In the genomic region with DNA sequence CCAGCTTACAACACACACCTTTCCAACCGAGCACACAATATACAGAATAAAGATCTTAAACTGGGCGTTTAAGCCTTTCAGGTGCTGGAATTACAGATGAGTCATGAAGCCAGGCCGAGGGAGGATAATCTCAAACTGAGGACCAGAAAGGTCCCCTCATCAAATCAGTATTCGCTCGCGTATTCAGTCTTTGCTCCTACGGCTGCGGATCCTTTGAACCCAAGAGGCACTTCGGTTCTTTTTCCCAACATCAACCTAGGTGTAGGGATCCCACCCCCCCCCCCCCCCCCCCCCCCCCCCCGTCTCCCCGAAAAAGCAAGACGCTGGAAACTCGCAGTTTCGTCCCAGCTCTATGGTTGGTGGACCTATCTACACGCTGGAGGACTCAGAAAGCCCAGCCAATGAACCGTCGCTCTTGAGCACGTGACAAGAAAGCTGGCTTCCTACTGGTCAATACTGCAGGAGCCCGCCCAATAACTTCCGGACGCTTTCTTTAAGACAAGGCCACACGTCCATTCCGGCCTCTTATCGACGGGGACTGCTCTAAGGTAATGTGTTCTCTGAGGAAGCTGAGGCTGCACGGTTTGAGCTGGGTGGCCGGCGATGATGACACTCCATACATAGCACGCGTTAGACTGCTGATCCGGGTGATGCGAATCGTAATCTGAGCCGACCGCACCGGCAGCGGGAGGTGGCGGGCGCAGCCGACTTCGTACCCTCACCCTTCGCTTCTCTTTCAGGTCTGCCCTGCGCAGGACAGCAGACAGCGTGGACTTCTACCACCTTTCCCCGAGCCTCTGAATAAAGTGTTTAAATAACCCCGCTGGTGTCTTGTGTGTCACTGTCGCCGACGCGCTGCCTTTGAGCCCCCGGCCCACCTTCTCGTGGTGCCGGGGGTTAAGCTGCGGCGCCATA, we compare ENCODE assay signal across 1 mouse cellular context.
TF ChIP-seq lines count a peak whose summit lies in the region.

No protein-coding gene starts in this region.

TF ChIP-seq in CH12.LX, 34 proteins besides CTCF, POLR2A, EP300 and RAD21 (continued from another document):
- TF ChIP-seq IRF4 (IDR thresholded peaks at IDR 0.05; ENCODE audit: low read depth, low read length) (peak; percentile 66), ETS1 (conservative IDR thresholded peaks at IDR 0.05; ENCODE audit: low read depth, low read length) (peak; percentile 54), E2F4 (IDR thresholded peaks at IDR 0.05; ENCODE audit: insufficient replicate concordance, low read depth, low read length) (peak; percentile 53; the same call in 1 of the 2 replicates), SIN3A (IDR thresholded peaks at IDR 0.05; ENCODE audit: low read length) (peak; percentile 77), HCFC1 (IDR thresholded peaks at IDR 0.05; ENCODE audit: low read depth, low read length) (peak; percentile 87), CHD2 (IDR thresholded peaks at IDR 0.05; ENCODE audit: low read length) (peak; percentile 89), GABPA (IDR thresholded peaks at IDR 0.05; ENCODE audit: insufficient replicate concordance, low read depth, low read length) (peak; percentile 71), MAX (IDR thresholded peaks at IDR 0.05; ENCODE audit: low read length) (peak; percentile 99), CHD1 (IDR thresholded peaks at IDR 0.05; ENCODE audit: low read depth, low read length) (no peak; the same call in 1 of the 2 replicates), JUN (IDR thresholded peaks at IDR 0.05; ENCODE audit: insufficient read depth, low read depth, low read length) (no peak), MAFK (IDR thresholded peaks at IDR 0.05; ENCODE audit: insufficient replicate concordance, low read length) (no peak), MEF2A (IDR thresholded peaks at IDR 0.05; ENCODE audit: borderline replicate concordance, low read depth, low read length) (peak; percentile 89), RCOR1 (conservative IDR thresholded peaks at IDR 0.05; ENCODE audit: low read depth, low read length) (peak; percentile 88; the same call in 1 of the 2 replicates), BHLHE40 (IDR thresholded peaks at IDR 0.05; ENCODE audit: low read depth, low read length) (peak; percentile 81), ZMIZ1 (IDR thresholded peaks at IDR 0.05; ENCODE audit: low read depth, low read length) (peak; percentile 100), ZKSCAN1 (IDR thresholded peaks at IDR 0.05; ENCODE audit: borderline replicate concordance, low read depth, low read length) (no peak), USF2 (conservative IDR thresholded peaks at IDR 0.05; ENCODE audit: low read depth, low read length) (peak; percentile 98), ZNF384 (IDR thresholded peaks at IDR 0.05; ENCODE audit: low read depth, low read length) (no peak; the same call in 1 of the 2 replicates), KAT2A (IDR thresholded peaks at IDR 0.05; ENCODE audit: insufficient replicate concordance, low read length) (peak; percentile 90), PAX5 (IDR thresholded peaks at IDR 0.05; ENCODE audit: low read length) (no peak), UBTF (IDR thresholded peaks at IDR 0.05; ENCODE audit: low read depth, low read length) (no peak), JUND (conservative IDR thresholded peaks at IDR 0.05; ENCODE audit: low read depth, low read length) (no peak)
TF ChIP-seq in CH12.LX: peak in this region for 24.
